Mouse (Mus musculus): ENCODE data around the gene Sumo1.

- TF ChIP-seq CTCF (IDR thresholded peaks at IDR 0.05; ENCODE audit: extremely low read depth, insufficient read length, insufficient replicate concordance, low read depth, low read length), result no peak
- TF ChIP-seq POLR2A (IDR thresholded peaks at IDR 0.05; ENCODE audit: low read depth, low read length), result no peak
Measured at GRCm38 (mm10) chr1:59541271-59542020, 129.2 kb downstream of the Sumo1 start.

Data from small intestine, adult 2 months (tissue).